Mouse (Mus musculus) urinary bladder, adult 18-20 months (tissue): Measurements from ENCODE around the gene Zc3h8.

Experiments
- DNase-seq, 2 experiments: peaks; one replicate each; pipeline ENCODE4 v3.0.0; 2022; ENCODE audit warnings: low spot score in 2 of 2, mixed read lengths in 2 of 2

Gene Zc3h8

GRCm38 (mm10) chr2:128890661-128891335 lies 53.1 kb downstream of the Zc3h8 start:
- DNase-seq, result no peak

GRCm38 (mm10) chr2:128887866-128888550 lies 55.9 kb downstream of the Zc3h8 start:
- no peak for DNase-seq

GRCm38 (mm10) chr2:128885225-128885811 lies 58.6 kb downstream of the Zc3h8 start:
- DNase-seq, result no peak

GRCm38 (mm10) chr2:128881236-128881635 lies 62.6 kb downstream of the Zc3h8 start:
- DNase-seq, result no peak
